Mouse (Mus musculus) small intestine, adult 2 months (tissue): ENCODE data around the gene Tas2r108. TPM values are rescaled to one million over a fixed set of nuclear protein-coding genes. Genes with fewer than 3 reads are reported as not detected.

Source experiments
- H3K27ac ChIP-seq: fragments of 200-500 bp; 2 replicates; pipeline ENCODE4 v1.5.1; 2012; ENCODE audit warnings: low read depth, low read length, control low read depth, inconsistent platforms; ENCODE audit not compliant: insufficient read depth
- H3K27me3 ChIP-seq: fragments of 200-500 bp; 2 replicates; pipeline ENCODE4 v1.6.1; 2012; ENCODE audit warnings: mild to moderate bottlenecking, moderate library complexity, low read length, inconsistent platforms; ENCODE audit not compliant: control insufficient read depth, insufficient read depth
- H3K36me3 ChIP-seq: fragments of 200-500 bp; 2 replicates; pipeline ENCODE4 v1.6.1; 2012; ENCODE audit warnings: mild to moderate bottlenecking, low read length, control low read depth, inconsistent platforms; ENCODE audit not compliant: control insufficient read depth, insufficient read depth
- H3K4me1 ChIP-seq: fragments of 200-500 bp; 2 replicates; pipeline ENCODE4 v1.6.1; 2012; ENCODE audit warnings: low read length, inconsistent platforms, mixed read lengths; ENCODE audit not compliant: control insufficient read depth, insufficient read depth, insufficient read length
- H3K4me3 ChIP-seq: fragments of 200-500 bp; 2 replicates; pipeline ENCODE4 v1.5.1; 2012; ENCODE audit warnings: low read depth, mild to moderate bottlenecking, control low read depth, inconsistent platforms, low read length, moderate library complexity
- CTCF ChIP-seq: fragments of 200-500 bp; IDR thresholded peaks from 2 replicates; pipeline ENCODE4 v1.5.1; 2012; ENCODE audit warnings: low read depth, mild to moderate bottlenecking, control low read depth, inconsistent platforms, low read length, moderate library complexity, mixed read lengths; ENCODE audit not compliant: insufficient replicate concordance, insufficient read length; ENCODE audit errors: extremely low read depth
- POLR2A ChIP-seq: fragments of 200-500 bp; IDR thresholded peaks from 2 replicates; pipeline ENCODE4 v1.6.1; 2012; ENCODE audit warnings: low read depth, mild to moderate bottlenecking, control low read depth, inconsistent platforms, low read length, moderate library complexity
- WGBS: fragments of 180-500 bp; shearing (Covaris S2); methylation state at CpG from one replicate; pipeline ENCODE4 v1.1.7; 2018; 5-methylcytosine and 5-hydroxymethylcytosine counted together
- polyA plus RNA-seq: library from polyadenylated mRNA; depleted of rRNA; stranded (reverse); fragments of >200 nt; gene quantifications from 2 replicates; pipeline ENCODE4 v1.2.3, GENCODE M21; 2012; rRNA removed

The Tas2r108 gene
- polyA plus RNA-seq, 1 experiment, result not detected

DNA sequence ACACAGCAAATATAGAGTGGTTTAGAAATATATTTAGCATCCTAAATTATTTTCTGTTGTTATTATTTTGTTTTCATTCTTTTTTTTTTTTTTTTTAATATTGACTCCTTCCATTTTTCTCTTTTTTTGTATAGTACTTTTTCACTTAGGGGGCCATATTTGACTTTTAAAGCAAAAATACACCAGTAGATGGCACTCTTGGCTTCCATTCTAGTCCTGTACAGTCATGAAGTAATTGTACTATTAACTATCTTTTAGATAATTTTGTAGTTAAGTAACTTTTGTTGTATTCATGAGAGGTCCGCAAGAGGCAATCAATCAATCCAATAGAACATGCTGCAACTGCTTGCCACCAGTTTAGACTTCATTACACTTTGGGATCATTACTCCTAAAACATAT lies 13.6 kb upstream of the Tas2r108 start:
- H3K27ac ChIP-seq, result no peak overlapping the region
- TF ChIP-seq POLR2A, result no peak
- no peak for TF ChIP-seq CTCF
- 26% methylated on average over 1 of the region's 1 CpGs for WGBS
- H3K36me3 ChIP-seq, result peaks cover 65% of the 10 kb centered on the region
- H3K4me3 ChIP-seq, result no peak overlapping the region
- H3K27me3 ChIP-seq, result no peaks in the 10 kb centered on the region
- no peaks in the 10 kb centered on the region for H3K4me1 ChIP-seq

DNA sequence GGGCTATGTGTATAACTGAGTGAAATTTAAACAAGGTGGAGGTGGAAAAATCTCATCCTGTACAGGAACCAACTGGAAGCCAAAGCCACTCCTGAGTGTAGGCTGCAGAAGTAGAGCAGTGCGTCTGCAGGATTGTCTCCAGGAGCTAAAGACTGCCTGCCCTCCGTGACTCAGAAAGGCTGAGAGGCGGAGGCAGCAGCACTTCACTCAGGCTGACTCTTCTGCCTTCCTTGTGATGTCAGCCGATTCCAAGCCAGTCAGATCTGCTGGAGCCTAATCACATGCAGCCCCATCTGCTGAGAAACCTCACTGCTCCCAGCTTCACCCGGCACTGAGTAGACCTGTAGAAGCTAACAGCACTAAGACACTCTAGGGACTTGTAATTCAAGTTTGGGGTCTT lies 11.0 kb upstream of the Tas2r108 start:
- 93% methylated on average over 5 of the region's 5 CpGs for WGBS
- H3K4me1 ChIP-seq, result no peaks in the 10 kb centered on the region
- H3K27ac ChIP-seq, result no peak overlapping the region
- H3K27me3 ChIP-seq, result no peaks in the 10 kb centered on the region
- peaks cover 47% of the 10 kb centered on the region for H3K36me3 ChIP-seq
- H3K4me3 ChIP-seq, result no peak overlapping the region
- TF ChIP-seq POLR2A, result no peak
- TF ChIP-seq CTCF, result no peak

DNA sequence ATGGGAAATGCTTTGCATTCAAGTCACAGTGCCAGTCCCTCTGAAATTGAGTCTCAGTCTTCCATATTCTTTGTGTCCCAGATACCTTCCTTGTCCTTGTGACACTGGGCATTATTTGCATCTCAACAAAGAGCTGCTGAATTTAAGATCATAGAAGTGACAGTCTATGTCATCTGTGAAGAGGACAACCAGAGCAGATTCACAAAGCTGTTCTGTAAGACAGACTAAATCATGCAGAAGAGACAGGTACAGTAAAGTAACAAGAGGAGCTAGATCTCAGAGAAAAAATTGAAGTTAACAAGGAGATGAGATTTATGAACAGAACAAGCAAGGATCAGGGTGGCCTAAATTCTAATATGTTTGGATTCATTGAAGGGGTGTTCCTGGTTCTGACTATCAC lies 2.4 kb upstream of the Tas2r108 start, which contains the start of gene Tas2r137:
Gene Tas2r137, plus strand, starts transcription at position 301 of the 400 bp plus-strand sequence.
- no peaks in the 10 kb centered on the region for H3K27me3 ChIP-seq
- H3K27ac ChIP-seq, result no peak within 1 kb of the TSS
- no peak within 1 kb of the TSS for H3K4me3 ChIP-seq
- no peaks in the 10 kb centered on the region for H3K36me3 ChIP-seq
- no peaks in the 10 kb centered on the region for H3K4me1 ChIP-seq
- no peak for TF ChIP-seq POLR2A
- no peak for TF ChIP-seq CTCF

DNA sequence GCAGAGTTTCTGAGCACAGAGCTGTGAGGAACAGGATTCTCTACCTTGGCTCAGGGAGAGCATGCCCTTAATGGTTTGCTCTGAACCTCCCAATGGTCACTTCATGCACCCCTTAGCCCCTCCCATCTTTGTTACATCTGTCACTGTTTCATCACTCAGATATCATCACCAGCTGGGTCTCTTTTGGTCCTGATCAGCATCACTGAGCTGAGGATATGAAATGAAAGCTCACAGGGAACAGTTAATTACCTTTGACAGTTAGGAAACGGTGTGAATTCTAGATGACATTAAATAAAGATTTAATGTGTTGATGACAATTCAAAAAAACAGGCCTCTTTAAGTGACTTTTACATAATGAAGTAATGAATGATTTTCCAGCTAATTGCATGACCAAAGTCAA lies 26.1 kb downstream of the Tas2r108 start, which contains the start of gene Prss37:
Gene Prss37, minus strand, starts transcription at position 101 of the 400 bp plus-strand sequence.
- H3K36me3 ChIP-seq, result no peaks in the 10 kb centered on the region
- H3K4me3 ChIP-seq, result no peak within 1 kb of the TSS
- WGBS, result 84% methylated on average over 1 of the region's 1 CpGs
- H3K27ac ChIP-seq, result no peak within 1 kb of the TSS
- H3K4me1 ChIP-seq, result no peaks in the 10 kb centered on the region
- no peak for TF ChIP-seq POLR2A
- TF ChIP-seq CTCF, result no peak
- H3K27me3 ChIP-seq, result no peaks in the 10 kb centered on the region

Other genes with a start within 250 kb of the Tas2r108 start
- gene Agk, start 168.4 kb upstream of the Tas2r108 start, polyA plus RNA-seq, result 2.7 and 4.4 TPM in 2 replicates
- gene E330009J07Rik, start 57.4 kb upstream of the Tas2r108 start, polyA plus RNA-seq, result 2.9 TPM in 2 replicates
- not detected in 2 replicates for gene Wee2, start 54.4 kb upstream of the Tas2r108 start, polyA plus RNA-seq
- 2.2 and 3.3 TPM in 2 replicates for gene Ssbp1, start 22.2 kb upstream of the Tas2r108 start, polyA plus RNA-seq
- gene Tas2r137, start 2.3 kb upstream of the Tas2r108 start, polyA plus RNA-seq, result not detected in 2 replicates
- not detected in 2 replicates for gene Prss37, start 26.0 kb downstream of the Tas2r108 start, polyA plus RNA-seq
- gene Olfr461, start 61.5 kb downstream of the Tas2r108 start, polyA plus RNA-seq, result not detected in 2 replicates
- gene Olfr460, start 76.0 kb downstream of the Tas2r108 start, polyA plus RNA-seq, result not detected in 2 replicates
- 0.06 and 0.11 TPM in 2 replicates for gene Clec5a, start 92.3 kb downstream of the Tas2r108 start, polyA plus RNA-seq
- gene Tas2r138, start 119.8 kb downstream of the Tas2r108 start, polyA plus RNA-seq, result not detected in 2 replicates
- gene Mgam, start 135.3 kb downstream of the Tas2r108 start, polyA plus RNA-seq, result 162 and 362 TPM in 2 replicates